Mouse (Mus musculus) liver, embryonic 14.5 days (tissue): ENCODE measurements around the gene Filip1l. TPM values are rescaled to one million over a fixed set of nuclear protein-coding genes. Genes with fewer than 3 reads are reported as not detected.

Experiments used
- ATAC-seq: fragments of 200-750 bp; cut with Nextera tagmentation; 2 replicates; pipeline ENCODE4 v1.8.0; 2017; ENCODE audit warnings: moderate number of reproducible peaks, mild to moderate bottlenecking, moderate library complexity; ENCODE audit not compliant: insufficient read depth
- DNase-seq, 3 experiments: peaks; one replicate each; pipeline ENCODE4 v3.0.0-alpha.2; 2012 to 2013; ENCODE audit warnings: low read depth in 3 of 3, low spot score in 3 of 3
- H3K27ac ChIP-seq: fragments of 300-500 bp; sonication (generic); 2 replicates; pipeline ENCODE4 v1.5.1; 2014; ENCODE audit warnings: moderate library complexity, mild to moderate bottlenecking, control low read depth, inconsistent platforms
- H3K27me3 ChIP-seq: fragments of 300-500 bp; sonication (generic); 2 replicates; pipeline ENCODE4 v1.6.1; 2014; ENCODE audit warnings: mild to moderate bottlenecking, low read length, moderate library complexity; ENCODE audit not compliant: control insufficient read depth, insufficient read depth
- H3K36me3 ChIP-seq: fragments of 300-500 bp; sonication (generic); replicated peaks from 2 replicates; pipeline ENCODE4 v1.6.1; 2014; ENCODE audit warnings: low read depth; ENCODE audit not compliant: control insufficient read depth, insufficient read depth
- H3K4me1 ChIP-seq, 2 experiments: fragments of 200-500 bp in 1 of 2; fragments of 300-500 bp in 1 of 2; sonication (generic) in 1 of 2; replicated peaks; 2 replicates each; pipeline ENCODE4 v1.6.1; 2012 to 2014; ENCODE audit warnings: antibody characterized with exemption in 1 of 2, inconsistent platforms in 1 of 2, low read length in 1 of 2; ENCODE audit not compliant: control insufficient read depth in 2 of 2, insufficient read depth in 2 of 2
- H3K4me2 ChIP-seq: fragments of 300-500 bp; sonication (generic); 2 replicates; pipeline ENCODE4 v1.6.1; 2014; ENCODE audit warnings: low read depth, mild to moderate bottlenecking, control low read depth, moderate library complexity
- H3K4me3 ChIP-seq, 2 experiments: fragments of 200-500 bp in 1 of 2; fragments of 300-500 bp in 1 of 2; sonication (generic) in 1 of 2; 2 replicates each; pipeline ENCODE4 v1.5.1; 2012 to 2014; ENCODE audit warnings: low read depth in 2 of 2, low read length in 2 of 2, mild to moderate bottlenecking in 2 of 2, control low read depth in 1 of 2, inconsistent platforms in 1 of 2, moderate library complexity in 1 of 2; ENCODE audit not compliant: insufficient read depth in 1 of 2
- H3K9ac ChIP-seq: fragments of 300-500 bp; sonication (generic); replicated peaks from 2 replicates; pipeline ENCODE4 v1.6.1; 2014; ENCODE audit warnings: mild to moderate bottlenecking, control low read depth, moderate library complexity
- H3K9me3 ChIP-seq: fragments of 300-500 bp; sonication (generic); 2 replicates; pipeline ENCODE4 v1.6.1; 2016; ENCODE audit warnings: low read length, mixed read lengths; ENCODE audit not compliant: control insufficient read depth
- CTCF ChIP-seq: IDR thresholded peaks from 2 replicates; pipeline ENCODE4 v1.5.1; 2016; ENCODE audit warnings: antibody characterized with exemption, low read depth, control low read depth
- EP300 ChIP-seq: IDR thresholded peaks from 2 replicates; pipeline ENCODE4 v1.6.1; 2016; ENCODE audit warnings: antibody characterized with exemption, low read depth
- WGBS: fragments of 180-500 bp; shearing (Covaris S2); extraction: QIAGEN DNeasy Blood & Tissue Kit; methylation state at CpG from one replicate; pipeline ENCODE4 v1.1.7; 2014; ENCODE audit not compliant: insufficient replicate concordance; 5-methylcytosine and 5-hydroxymethylcytosine counted together
- polyA plus RNA-seq, 2 experiments: library from polyadenylated mRNA; depleted of rRNA in 1 of 2; stranded (reverse) in 1 of 2; unstranded in 1 of 2; fragments of >200 nt; fragmentation: Nextera tagmentation in 1 of 2; extraction: Ambion mirVana in 1 of 2; gene quantifications; 2 replicates each; pipeline versions ENCODE4 v1.2.1 to v1.2.3; 2012 to 2014

Gene Filip1l
- polyA plus RNA-seq, 2 experiments, result 2.1 to 3.3 TPM

- H3K4me1 ChIP-seq, result 0 out of 4 replicates have a peak, but pooled peaks cover 0 to 3% of the 10 kb centered on the region in 2 experiments
- no peaks in the 10 kb centered on the region for H3K36me3 ChIP-seq
- TF ChIP-seq CTCF (no peak), EP300 (no peak)
- no peak overlapping the region for H3K9ac ChIP-seq
- H3K4me2 ChIP-seq, result no peak overlapping the region
- 46% methylated on average over 1 of the region's 1 CpGs for WGBS
- H3K4me3 ChIP-seq, result no peak overlapping the region
- no peak for ATAC-seq
- no peaks in the 10 kb centered on the region for H3K9me3 ChIP-seq
- H3K27me3 ChIP-seq, result no peaks in the 10 kb centered on the region
- no peak overlapping the region for H3K27ac ChIP-seq
- no peak for DNase-seq
Observed at GRCm38 (mm10) chr16:57417955-57418354, 65.1 kb downstream of the Filip1l start.

DNA sequence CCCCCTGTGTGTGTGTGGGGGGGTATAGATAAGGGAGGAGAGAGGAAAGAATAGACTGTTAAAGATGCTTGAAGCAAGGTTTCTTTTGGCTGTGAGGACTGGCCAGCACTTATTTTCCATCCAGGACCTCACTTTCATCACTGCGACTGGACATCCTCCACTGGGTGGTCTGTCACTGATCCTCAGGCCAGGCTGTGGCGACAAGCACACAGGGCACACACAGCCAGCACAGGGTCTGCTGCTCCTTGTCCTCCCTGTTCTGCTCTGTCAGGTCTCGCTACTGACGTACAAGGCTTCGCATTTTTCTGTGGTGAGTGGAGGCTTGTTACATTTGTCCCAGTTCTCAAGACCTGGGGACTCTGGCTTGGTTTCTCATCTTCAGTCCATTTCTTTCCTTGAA, 66.4 kb downstream of the Filip1l start:
- Histone ChIP-seq H3K9me3 (no peaks in the 10 kb centered on the region), H3K4me3 (no peak overlapping the region), H3K27me3 (no peaks in the 10 kb centered on the region), H3K9ac (no peak overlapping the region), H3K4me2 (no peak overlapping the region), H3K36me3 (no peaks in the 10 kb centered on the region), H3K4me1 (0 out of 4 replicates have a peak, but pooled peaks cover 0 to 3% of the 10 kb centered on the region in 2 experiments), H3K27ac (no peak overlapping the region)
- ATAC-seq, result no peak
- no peak for TF ChIP-seq EP300
- TF ChIP-seq CTCF, result no peak
- no peak for DNase-seq
- 60% methylated on average over 5 of the region's 5 CpGs for WGBS

DNA sequence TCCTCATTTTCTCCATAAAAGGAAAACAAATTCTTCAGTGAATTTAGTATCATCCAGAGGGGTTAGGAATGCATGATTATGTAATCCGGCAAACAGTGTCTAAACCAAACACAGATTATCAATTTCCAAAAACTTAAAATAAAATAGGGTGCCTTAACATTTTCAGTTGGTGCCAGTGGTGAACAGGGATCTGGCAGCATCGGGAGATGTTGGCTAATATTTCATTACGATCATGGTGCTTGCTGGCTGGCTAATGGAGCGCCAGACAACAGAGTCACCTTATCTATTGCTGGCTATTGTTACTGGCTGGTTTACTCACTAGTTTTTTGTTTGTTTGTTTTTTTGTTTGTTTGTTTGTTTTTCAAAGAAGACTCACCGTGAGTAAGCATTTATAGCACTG, 67.0 kb downstream of the Filip1l start:
- TF ChIP-seq EP300 (no peak), CTCF (no peak)
- H3K9ac ChIP-seq, result no peak overlapping the region
- ATAC-seq (no peak), DNase-seq (no peak)
- no peaks in the 10 kb centered on the region for H3K9me3 ChIP-seq
- no peaks in the 10 kb centered on the region for H3K27me3 ChIP-seq
- 0 out of 4 replicates have a peak, but pooled peaks cover 0 to 3% of the 10 kb centered on the region in 2 experiments for H3K4me1 ChIP-seq
- H3K4me3 ChIP-seq, result no peak overlapping the region
- no peak overlapping the region for H3K4me2 ChIP-seq
- no peak overlapping the region for H3K27ac ChIP-seq
- 72% methylated on average over 5 of the region's 5 CpGs for WGBS
- no peaks in the 10 kb centered on the region for H3K36me3 ChIP-seq

DNA sequence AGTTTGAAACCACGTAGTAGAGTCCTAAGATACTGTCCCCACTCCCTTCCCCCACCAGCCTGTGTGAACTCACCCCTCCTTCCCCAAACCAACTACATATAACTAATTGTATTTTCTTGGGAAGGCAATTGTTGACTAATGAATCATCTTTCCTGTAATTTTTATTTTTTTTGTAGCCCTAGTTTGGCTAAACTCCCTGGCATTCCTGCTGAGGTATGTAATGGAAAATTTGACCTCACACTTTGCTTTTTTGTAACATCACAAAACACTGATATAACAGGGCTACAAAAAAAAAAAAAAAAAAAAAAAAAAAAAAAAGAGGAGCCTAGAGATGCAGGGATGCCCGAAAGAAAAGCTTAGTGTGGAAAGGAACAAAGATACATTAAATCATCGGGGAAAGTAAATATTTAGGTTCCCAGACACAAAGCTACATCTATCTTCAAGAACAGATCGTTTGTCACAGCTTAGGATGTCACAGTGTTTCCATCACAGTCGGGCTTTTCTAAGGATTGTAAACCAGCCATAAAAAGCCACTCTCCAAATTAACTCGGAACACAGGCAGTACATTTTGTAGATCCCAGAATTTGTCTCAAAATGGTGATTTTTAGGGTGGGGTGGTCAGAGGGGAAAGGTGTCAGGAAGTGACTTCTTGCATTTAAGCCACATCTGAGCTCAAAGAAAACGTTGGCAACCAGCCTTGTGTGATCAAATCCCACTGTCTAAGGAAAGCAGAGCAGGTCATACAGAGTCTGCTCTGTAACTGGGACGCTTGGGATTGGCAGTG, 68.1 kb downstream of the Filip1l start:
- no peak overlapping the region for H3K9ac ChIP-seq
- no peak for ATAC-seq
- no peak overlapping the region for H3K27ac ChIP-seq
- no peaks in the 10 kb centered on the region for H3K36me3 ChIP-seq
- no peaks in the 10 kb centered on the region for H3K9me3 ChIP-seq
- H3K4me1 ChIP-seq, result peaks cover 0 to 3% of the 10 kb centered on the region in 2 experiments; a peak in 1 of 4 replicates
- WGBS, result 27% methylated on average over 8 of the region's 8 CpGs
- TF ChIP-seq EP300 (no peak), CTCF (no peak)
- H3K4me2 ChIP-seq, result no peak overlapping the region
- no peak overlapping the region for H3K4me3 ChIP-seq
- no peaks in the 10 kb centered on the region for H3K27me3 ChIP-seq
- DNase-seq, result no peak

- Histone ChIP-seq H3K36me3 (no peaks in the 10 kb centered on the region), H3K9me3 (no peaks in the 10 kb centered on the region), H3K4me1 (peaks cover 0 to 3% of the 10 kb centered on the region in 2 experiments; a peak in 1 of 4 replicates), H3K4me2 (no peak overlapping the region), H3K9ac (no peak overlapping the region), H3K4me3 (no peak overlapping the region), H3K27me3 (no peaks in the 10 kb centered on the region), H3K27ac (no peak overlapping the region)
- TF ChIP-seq EP300 (no peak), CTCF (no peak)
- DNase-seq (no peak), ATAC-seq (no peak)
- WGBS, result 58% methylated on average over 7 of the region's 7 CpGs
Observed at GRCm38 (mm10) chr16:57421680-57422417, 69.0 kb downstream of the Filip1l start.
